Mouse (Mus musculus): ENCODE measurements at regions not wholly inside any gene's neighbourhood (a gene's known extent, or its start where the extent isn't known, plus 50 kb on each side); places are given as distances from the start of the nearest gene placed in this dataset.

GRCm38 (mm10) chr17:80891656-80892055, 52.8 kb upstream of the Tmem178 start:
- DNase-seq (ENCODE audit: extremely low spot score in 1 of 2, low spot score in 2 of 2) = no peak
- intact Hi-C loops (cut with DNase I) = no loop called here

- intact Hi-C loops (cut with DNase I) = no loop called here
- no peak for DNase-seq (ENCODE audit: extremely low spot score in 1 of 2, low spot score in 2 of 2)
These were observed 55.3 kb upstream of the Tmem178 start for GRCm38 (mm10) chr17:80889095-80889494.

- intact Hi-C loops (cut with DNase I) = no loop called here
- DNase-seq (ENCODE audit: extremely low spot score in 1 of 2, low spot score in 2 of 2) = no peak
These were observed 56.7 kb upstream of the Tmem178 start for GRCm38 (mm10) chr17:80887749-80888119.

GRCm38 (mm10) chr17:80887021-80887748, 57.2 kb upstream of the Tmem178 start:
- no peak for DNase-seq (ENCODE audit: extremely low spot score in 1 of 2, low spot score in 2 of 2)
- intact Hi-C loops (cut with DNase I) = no loop called here

- DNase-seq (ENCODE audit: extremely low spot score in 1 of 2, low spot score in 2 of 2) = no peak
- intact Hi-C loops (cut with DNase I) = no loop called here
These were observed 58.2 kb upstream of the Tmem178 start for GRCm38 (mm10) chr17:80886211-80886701.

- intact Hi-C loops (cut with DNase I) = no loop called here
- no peak for DNase-seq (ENCODE audit: extremely low spot score in 1 of 2, low spot score in 2 of 2)
These were observed 58.7 kb upstream of the Tmem178 start for GRCm38 (mm10) chr17:80885706-80886105.

- intact Hi-C loops (cut with DNase I) = no loop called here
- no peak for DNase-seq (ENCODE audit: extremely low spot score in 1 of 2, low spot score in 2 of 2)
These were observed 59.5 kb upstream of the Tmem178 start for GRCm38 (mm10) chr17:80884886-80885285.

GRCm38 (mm10) chr17:80882476-80882875, 62.0 kb upstream of the Tmem178 start:
- intact Hi-C loops (cut with DNase I) = no loop called here
- DNase-seq (ENCODE audit: extremely low spot score in 1 of 2, low spot score in 2 of 2) = no peak

GRCm38 (mm10) chr17:80880325-80880724, 64.1 kb upstream of the Tmem178 start:
- intact Hi-C loops (cut with DNase I) = no loop called here
- DNase-seq (ENCODE audit: extremely low spot score in 1 of 2, low spot score in 2 of 2) = no peak

- intact Hi-C loops (cut with DNase I) = loop anchor here (5.0 kb wide), 1 partner anchor 107 kb away; no protein-coding TSS in a partner anchor
- DNase-seq (ENCODE audit: extremely low spot score in 1 of 2, low spot score in 2 of 2) = peak in 1 of 2 experiments; percentile 50
These were observed 68.9 kb upstream of the Tmem178 start for GRCm38 (mm10) chr17:80875352-80876044.

- intact Hi-C loops (cut with DNase I) = no loop called here
- no peak for DNase-seq (ENCODE audit: extremely low spot score in 1 of 2, low spot score in 2 of 2)
These were observed 73.5 kb upstream of the Tmem178 start for GRCm38 (mm10) chr17:80870965-80871364.

GRCm38 (mm10) chr17:80862338-80862737, 82.1 kb upstream of the Tmem178 start:
- intact Hi-C loops (cut with DNase I) = no loop called here
- DNase-seq (ENCODE audit: extremely low spot score in 1 of 2, low spot score in 2 of 2) = no peak

- DNase-seq (ENCODE audit: extremely low spot score in 1 of 2, low spot score in 2 of 2) = peak in 1 of 2 experiments; percentile 24
- intact Hi-C loops (cut with DNase I) = no loop called here
These were observed 97.2 kb upstream of the Tmem178 start for GRCm38 (mm10) chr17:80846996-80847810.

GRCm38 (mm10) chr17:80845349-80845748, 99.1 kb upstream of the Tmem178 start:
- DNase-seq (ENCODE audit: extremely low spot score in 1 of 2, low spot score in 2 of 2) = peak in 1 of 2 experiments; percentile 25
- intact Hi-C loops (cut with DNase I) = no loop called here

GRCm38 (mm10) chr17:80841903-80842302, 102.5 kb upstream of the Tmem178 start:
- intact Hi-C loops (cut with DNase I) = no loop called here
- DNase-seq (ENCODE audit: extremely low spot score in 1 of 2, low spot score in 2 of 2) = no peak

- intact Hi-C loops (cut with DNase I) = no loop called here
- no peak for DNase-seq (ENCODE audit: extremely low spot score in 1 of 2, low spot score in 2 of 2)
These were observed 103.5 kb upstream of the Tmem178 start for GRCm38 (mm10) chr17:80840896-80841295.

- DNase-seq (ENCODE audit: extremely low spot score in 1 of 2, low spot score in 2 of 2) = no peak
- intact Hi-C loops (cut with DNase I) = no loop called here
These were observed 104.0 kb upstream of the Tmem178 start for GRCm38 (mm10) chr17:80840452-80840851.

- intact Hi-C loops (cut with DNase I) = no loop called here
- no peak for DNase-seq (ENCODE audit: extremely low spot score in 1 of 2, low spot score in 2 of 2)
These were observed 106.4 kb upstream of the Map4k3 start for GRCm38 (mm10) chr17:80834701-80835100.

- no peak for DNase-seq (ENCODE audit: extremely low spot score in 1 of 2, low spot score in 2 of 2)
- intact Hi-C loops (cut with DNase I) = no loop called here
These were observed 105.9 kb upstream of the Map4k3 start for GRCm38 (mm10) chr17:80834176-80834517.
